Mouse (Mus musculus) lung, postnatal 0 days (tissue): ENCODE results near the gene Strn4.
A peak's percentile ranks its signal among the peaks of the same experiment; 100 is the strongest.

ENCODE experiments used
- CTCF ChIP-seq: IDR thresholded peaks from 2 replicates; pipeline ENCODE4 v1.5.1; 2016; ENCODE audit warnings: antibody characterized with exemption, mild to moderate bottlenecking
- EP300 ChIP-seq: IDR thresholded peaks from 2 replicates; pipeline ENCODE4 v1.6.1; 2016; ENCODE audit warnings: antibody characterized with exemption, mild to moderate bottlenecking, control low read depth

GRCm38 (mm10) chr7:16841561-16842560 lies 26.2 kb downstream of the Strn4 start:
- TF ChIP-seq EP300 (peak; percentile 44), CTCF (no peak)
